Mouse (Mus musculus): ENCODE measurements around the gene Dhrs4.

DNA sequence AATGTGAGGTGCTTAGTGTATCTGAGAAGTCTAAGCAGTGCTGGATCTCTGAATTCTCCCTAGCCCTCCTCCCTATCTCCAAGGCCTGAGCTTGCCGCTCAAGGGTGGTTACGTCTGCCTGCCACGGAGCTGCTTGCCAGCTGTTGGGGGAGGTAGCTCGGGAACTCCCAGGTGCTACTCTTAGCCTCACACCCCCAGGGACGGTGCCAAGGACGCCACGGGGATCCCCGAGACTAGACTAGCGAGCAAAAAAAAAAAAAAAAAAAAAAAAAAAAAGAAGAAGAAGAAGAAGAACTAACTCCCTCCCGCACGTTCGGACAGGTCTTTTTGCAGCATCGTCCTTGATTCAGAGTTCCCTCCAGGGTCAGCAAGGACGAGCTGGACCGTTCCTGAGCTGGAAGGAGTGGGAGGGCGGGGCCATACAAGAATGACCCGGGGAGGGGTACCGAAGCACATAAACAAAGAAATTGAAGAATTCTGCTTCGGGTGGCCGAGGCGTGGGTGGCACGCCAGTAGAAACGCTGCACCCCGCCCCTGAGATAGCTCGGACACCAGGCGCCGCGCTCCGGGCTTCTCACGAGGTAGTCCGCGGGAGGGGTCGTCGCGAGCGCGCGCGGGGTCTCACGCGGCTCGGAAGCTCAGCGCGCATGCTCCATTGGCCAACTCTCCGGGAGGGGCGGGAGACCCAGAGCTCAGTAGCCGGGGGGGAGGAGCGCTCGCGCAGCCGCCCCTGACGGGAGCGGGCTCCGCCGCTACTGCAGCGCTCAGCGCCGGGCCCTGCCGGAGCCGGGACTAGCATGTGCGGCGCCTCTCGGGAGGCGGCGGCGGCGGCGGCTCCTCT, 12.0 kb downstream of the Dhrs4 start, which contains the start of gene Carmil3:
- TF ChIP-seq CTCF (IDR thresholded peaks at IDR 0.05; ENCODE audit: insufficient read depth, low read length) (no peak), POLR2A (IDR thresholded peaks at IDR 0.05; ENCODE audit: borderline replicate concordance, extremely low read depth, low read depth, low read length) (no peak)

Measured in lung, adult 2 months (tissue).